Mouse (Mus musculus) intestine, embryonic 14.5 days (tissue): ENCODE measurements around the gene Nsf. TPM values are rescaled to one million over a fixed set of nuclear protein-coding genes. Genes with fewer than 3 reads are reported as not detected.
"Not testable (repeated sequence)": the region's sequence is repeated elsewhere in the genome, so short reads cannot be mapped to it uniquely, and the experiment has no call there.

Source experiments
- ATAC-seq: fragments of 200-750 bp; cut with Nextera tagmentation; replicated peaks from 2 replicates; pipeline ENCODE4 v1.8.0; 2017; ENCODE audit warnings: low read depth, moderate number of reproducible peaks, moderate TSS enrichment, moderate library complexity; ENCODE audit not compliant: low FRiP score, low TSS enrichment
- DNase-seq: peaks from one replicate; pipeline ENCODE4 v3.0.0-alpha.2; 2018; ENCODE audit warnings: low spot score
- H3K27ac ChIP-seq: fragments of 300-500 bp; sonication (generic); 2 replicates; pipeline ENCODE4 v1.5.1; 2014; ENCODE audit warnings: low read depth, mild to moderate bottlenecking, control low read depth
- H3K27me3 ChIP-seq: fragments of 300-500 bp; sonication (generic); replicated peaks from 2 replicates; pipeline ENCODE4 v1.6.1; 2014; ENCODE audit warnings: low read length, control low read depth; ENCODE audit not compliant: control insufficient read depth, insufficient read depth
- H3K36me3 ChIP-seq: fragments of 300-500 bp; sonication (generic); 2 replicates; pipeline ENCODE4 v1.6.1; 2014; ENCODE audit warnings: low read length, control low read depth; ENCODE audit not compliant: control insufficient read depth, insufficient read depth
- H3K4me1 ChIP-seq: fragments of 300-500 bp; sonication (generic); replicated peaks from 2 replicates; pipeline ENCODE4 v1.6.1; 2014; ENCODE audit warnings: low read length, control low read depth, mixed read lengths; ENCODE audit not compliant: control insufficient read depth, insufficient read depth
- H3K4me2 ChIP-seq: fragments of 300-500 bp; sonication (generic); 2 replicates; pipeline ENCODE4 v1.6.1; 2014; ENCODE audit warnings: low read length
- H3K4me3 ChIP-seq: fragments of 300-500 bp; sonication (generic); 2 replicates; pipeline ENCODE4 v1.5.1; 2014; ENCODE audit warnings: low read depth, low read length, control low read depth, mixed read lengths
- H3K9ac ChIP-seq: fragments of 300-500 bp; sonication (generic); 2 replicates; pipeline ENCODE4 v1.6.1; 2014; ENCODE audit warnings: mild to moderate bottlenecking, low read length
- H3K9me3 ChIP-seq: fragments of 300-500 bp; sonication (generic); 2 replicates; pipeline ENCODE4 v1.6.1; 2016; ENCODE audit warnings: low read length, control low read depth; ENCODE audit not compliant: control insufficient read depth
- WGBS: fragments of 180-500 bp; shearing (Covaris S2); extraction: QIAGEN DNeasy Blood & Tissue Kit; methylation state at CpG from one replicate; pipeline ENCODE4 v1.1.7; 2014; 5-methylcytosine and 5-hydroxymethylcytosine counted together
- polyA plus RNA-seq: library from polyadenylated mRNA; unstranded; fragments of >200 nt; fragmentation: Nextera tagmentation; extraction: Ambion mirVana; gene quantifications from 2 replicates; pipeline ENCODE4 v1.2.1, GENCODE M21; 2014

The Nsf gene
- polyA plus RNA-seq, 1 experiment from 2014 or later = 40.8 TPM

GRCm38 (mm10) chr11:103879476-103879875 lies 74.4 kb downstream of the Nsf start:
- ATAC-seq, H3K9me3 ChIP-seq: not testable (repeated sequence)

GRCm38 (mm10) chr11:103878441-103878840 lies 75.4 kb downstream of the Nsf start:
- Histone ChIP-seq H3K4me2 (no peak overlapping the region), H3K4me1 (no peaks in the 10 kb centered on the region), H3K27ac (no peak overlapping the region), H3K27me3 (no peaks in the 10 kb centered on the region), H3K36me3 (peaks cover 27% of the 10 kb centered on the region), H3K9ac (no peak overlapping the region), H3K9me3 (no peaks in the 10 kb centered on the region), H3K4me3 (no peak overlapping the region)
- no peak for DNase-seq
- ATAC-seq = no peak
- WGBS = 85% methylated on average over 6 of the region's 6 CpGs

More at GRCm38 (mm10) chr11:103879476-103879875, 74.4 kb downstream of the Nsf start:
- H3K9ac ChIP-seq, H3K4me3 ChIP-seq, H3K4me1 ChIP-seq, H3K27ac ChIP-seq, H3K4me2 ChIP-seq, H3K27me3 ChIP-seq, DNase-seq: not testable (repeated sequence)
- WGBS = 92% methylated on average over 6 of the region's 8 CpGs
- peaks cover 31% of the 10 kb centered on the region for H3K36me3 ChIP-seq

DNA sequence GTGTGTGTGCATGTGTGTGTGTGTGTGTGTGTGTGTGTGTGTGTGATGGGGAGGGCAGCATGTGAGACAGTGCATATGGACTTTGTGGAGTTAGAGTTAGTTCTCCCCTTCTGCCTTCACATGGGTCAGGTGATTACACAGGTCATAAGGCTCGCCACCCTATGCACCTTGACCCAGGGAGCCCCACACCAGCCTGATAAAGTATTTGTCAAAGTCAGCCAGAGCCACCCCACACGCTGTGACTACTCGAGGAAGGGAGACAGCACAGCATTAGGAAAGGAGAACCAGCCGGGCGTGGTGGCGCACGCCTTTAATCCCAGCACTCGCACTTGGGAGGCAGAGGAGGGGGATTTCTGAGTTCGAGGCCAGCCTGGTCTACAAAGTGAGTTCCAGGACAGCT lies 83.5 kb downstream of the Nsf start:
- WGBS = 84% methylated on average over 9 of the region's 9 CpGs
- Histone ChIP-seq H3K36me3 (peaks cover 20% of the 10 kb centered on the region; the same call in 1 of the 2 replicates), H3K4me1 (no peaks in the 10 kb centered on the region), H3K27me3 (no peaks in the 10 kb centered on the region), H3K4me2 (no peak overlapping the region), H3K27ac (no peak overlapping the region), H3K4me3 (no peak overlapping the region), H3K9me3 (no peaks in the 10 kb centered on the region), H3K9ac (no peak overlapping the region)
- DNase-seq = no peak
- ATAC-seq = no peak

DNA sequence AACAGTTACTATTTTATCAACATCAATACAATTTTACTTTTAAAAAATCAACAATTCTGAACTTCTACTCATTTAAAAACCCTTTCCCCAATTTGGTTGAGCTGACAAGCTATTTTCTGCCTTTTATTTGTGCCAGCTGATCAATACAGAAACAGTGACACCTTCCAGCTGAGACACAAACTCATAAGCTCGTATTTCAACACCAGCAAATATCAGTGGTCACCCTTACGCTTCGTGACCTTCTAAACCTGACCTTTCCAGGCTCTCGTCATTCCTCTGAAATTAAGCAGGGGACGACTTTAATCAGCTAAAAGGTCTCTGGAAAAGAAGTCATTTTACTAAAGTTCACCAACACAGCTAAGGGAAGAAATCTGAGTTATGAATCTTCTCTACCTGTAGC lies 86.2 kb downstream of the Nsf start:
- H3K9me3 ChIP-seq = no peaks in the 10 kb centered on the region
- no peaks in the 10 kb centered on the region for H3K4me1 ChIP-seq
- H3K4me2 ChIP-seq = no peak overlapping the region
- peaks cover 25% of the 10 kb centered on the region; the same call in 1 of the 2 replicates for H3K36me3 ChIP-seq
- no peak overlapping the region for H3K9ac ChIP-seq
- 59% methylated on average over 5 of the region's 5 CpGs for WGBS
- no peak overlapping the region for H3K4me3 ChIP-seq
- DNase-seq = no peak
- ATAC-seq = no peak
- no peak overlapping the region for H3K27ac ChIP-seq
- H3K27me3 ChIP-seq = no peaks in the 10 kb centered on the region

DNA sequence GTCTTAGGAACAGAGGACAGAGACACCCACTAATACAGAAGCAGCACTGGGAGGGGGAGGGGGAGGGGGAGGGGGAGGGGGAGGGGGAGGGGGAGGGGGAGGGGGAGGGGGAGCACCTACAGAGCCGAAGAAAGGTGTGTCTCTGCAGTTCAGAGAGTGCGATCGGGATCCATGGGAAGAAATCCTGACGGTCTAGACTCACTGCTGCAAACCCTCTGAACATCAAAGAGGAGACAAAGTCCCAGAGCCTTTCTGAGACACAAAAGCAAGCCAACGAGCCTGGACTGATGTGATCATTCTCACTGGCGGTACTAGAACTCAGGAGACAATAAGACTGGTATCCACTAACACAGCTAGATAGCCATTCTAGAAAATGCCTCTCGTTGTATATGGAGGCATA lies 88.5 kb downstream of the Nsf start:
- H3K9me3 ChIP-seq = no peaks in the 10 kb centered on the region
- H3K36me3 ChIP-seq = peaks cover 22% of the 10 kb centered on the region
- 78% methylated on average over 7 of the region's 7 CpGs for WGBS
- ATAC-seq (no peak), DNase-seq (no peak)
- H3K4me3 ChIP-seq = no peak overlapping the region
- H3K9ac ChIP-seq = no peak overlapping the region
- H3K4me2 ChIP-seq = no peak overlapping the region
- no peaks in the 10 kb centered on the region for H3K27me3 ChIP-seq
- H3K4me1 ChIP-seq = no peaks in the 10 kb centered on the region
- H3K27ac ChIP-seq = no peak overlapping the region

DNA sequence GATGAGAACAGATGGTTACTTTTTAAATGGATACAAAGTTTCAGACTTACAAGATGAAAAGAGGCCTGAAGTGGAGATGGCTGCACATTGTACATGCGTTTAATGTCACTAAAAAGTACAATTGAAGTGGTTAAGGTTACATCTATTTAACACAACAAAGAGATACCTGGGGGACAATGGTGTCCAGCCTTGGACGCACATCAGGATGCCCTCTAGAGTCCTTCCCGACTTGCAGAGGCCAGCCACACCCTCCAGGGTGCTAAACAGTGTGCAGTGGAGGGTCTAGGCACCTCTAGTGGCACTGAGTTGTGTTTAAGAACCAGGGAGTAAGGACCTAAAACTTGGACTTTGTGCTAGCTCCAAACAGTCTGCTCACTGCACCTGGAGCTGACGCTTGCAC lies 89.4 kb downstream of the Nsf start:
- 85% methylated on average over 4 of the region's 4 CpGs for WGBS
- Histone ChIP-seq H3K4me2 (no peak overlapping the region), H3K36me3 (peaks cover 22% of the 10 kb centered on the region)

GRCm38 (mm10) chr11:103862951-103863350 lies 90.9 kb downstream of the Nsf start:
- Histone ChIP-seq H3K27me3 (no peaks in the 10 kb centered on the region), H3K4me3 (no peak overlapping the region), H3K9me3 (no peaks in the 10 kb centered on the region), H3K4me2 (no peak overlapping the region), H3K9ac (no peak overlapping the region), H3K27ac (no peak overlapping the region), H3K4me1 (no peaks in the 10 kb centered on the region), H3K36me3 (peaks cover 32% of the 10 kb centered on the region)
- WGBS = 76% methylated on average over 8 of the region's 8 CpGs
- ATAC-seq = no peak
- no peak for DNase-seq

More for the DNA sequence above, 89.4 kb downstream of the Nsf start:
- no peaks in the 10 kb centered on the region for H3K27me3 ChIP-seq
- no peak overlapping the region for H3K4me3 ChIP-seq
- DNase-seq (no peak), ATAC-seq (no peak)
- H3K4me1 ChIP-seq = no peaks in the 10 kb centered on the region
- H3K9me3 ChIP-seq = no peaks in the 10 kb centered on the region
- no peak overlapping the region for H3K9ac ChIP-seq
- no peak overlapping the region for H3K27ac ChIP-seq

DNA sequence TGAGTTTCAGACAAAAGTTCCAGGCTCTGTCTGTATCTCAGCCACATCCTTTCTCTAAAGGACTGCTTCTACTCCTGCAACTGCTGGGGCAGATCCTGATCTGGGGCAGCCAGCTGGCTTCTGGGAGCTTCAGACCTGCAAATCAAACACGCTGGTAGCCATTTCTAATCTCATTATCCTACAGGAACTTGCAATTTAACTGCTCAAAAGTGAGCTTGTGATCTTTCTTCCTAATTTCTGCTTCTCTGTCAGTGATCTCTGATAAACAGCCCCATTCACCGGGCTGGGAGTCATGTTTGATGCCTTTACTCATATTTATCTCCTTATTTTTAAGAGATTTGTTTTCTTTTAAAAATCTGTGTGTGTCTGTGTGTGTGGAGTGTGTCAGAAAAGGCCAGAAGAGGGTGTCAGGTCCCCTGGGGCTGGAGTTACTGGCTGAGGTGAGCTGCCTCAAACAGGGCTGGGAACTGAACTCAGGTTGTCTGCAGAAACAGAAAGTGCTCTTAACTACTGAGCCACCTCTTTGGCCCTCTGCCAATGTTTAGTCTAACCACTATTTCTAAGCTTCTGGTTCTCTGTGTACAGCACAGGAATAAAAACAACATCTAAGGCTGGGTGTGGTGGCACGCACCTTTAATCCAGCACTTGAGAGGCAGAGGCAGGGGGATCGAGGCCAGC lies 93.8 kb downstream of the Nsf start:
- no peaks in the 10 kb centered on the region for H3K4me1 ChIP-seq
- peaks cover 35% of the 10 kb centered on the region for H3K36me3 ChIP-seq
- ATAC-seq (no peak), DNase-seq (no peak)
- no peaks in the 10 kb centered on the region for H3K9me3 ChIP-seq
- H3K27me3 ChIP-seq = no peaks in the 10 kb centered on the region
- no peak overlapping the region for H3K4me2 ChIP-seq
- no peak overlapping the region for H3K9ac ChIP-seq
- 68% methylated on average over 4 of the region's 4 CpGs for WGBS
- H3K27ac ChIP-seq = no peak overlapping the region
- H3K4me3 ChIP-seq = no peak overlapping the region

GRCm38 (mm10) chr11:103858760-103859159 lies 95.1 kb downstream of the Nsf start:
- no peak overlapping the region for H3K4me3 ChIP-seq
- no peaks in the 10 kb centered on the region for H3K27me3 ChIP-seq
- no peaks in the 10 kb centered on the region for H3K9me3 ChIP-seq
- H3K4me2 ChIP-seq = no peak overlapping the region
- DNase-seq (no peak), ATAC-seq (no peak)
- WGBS = 56% methylated on average over 5 of the region's 5 CpGs
- no peaks in the 10 kb centered on the region for H3K4me1 ChIP-seq
- no peak overlapping the region for H3K27ac ChIP-seq
- peaks cover 30% of the 10 kb centered on the region for H3K36me3 ChIP-seq
- H3K9ac ChIP-seq = no peak overlapping the region
